Mouse (Mus musculus) ES-Bruce4 (cell line): ENCODE results near the gene Dscaml1. TPM values are rescaled to one million over a fixed set of nuclear protein-coding genes. Genes with fewer than 3 reads are reported as not detected.

Source experiments
- H3K27ac ChIP-seq: 2 replicates; pipeline ENCODE4 v1.5.1; 2012; ENCODE audit warnings: low read length, inconsistent platforms; ENCODE audit not compliant: insufficient read depth
- H3K27me3 ChIP-seq: 2 replicates; pipeline ENCODE4 v1.6.1; 2012; ENCODE audit warnings: mild to moderate bottlenecking, low read length, inconsistent platforms; ENCODE audit not compliant: control insufficient read depth, poor library complexity, insufficient read depth, severe bottlenecking
- H3K36me3 ChIP-seq: 2 replicates; pipeline ENCODE4 v1.6.1; 2012; ENCODE audit warnings: inconsistent platforms, mild to moderate bottlenecking, low read length, moderate library complexity; ENCODE audit not compliant: control insufficient read depth, poor library complexity, insufficient read depth, severe bottlenecking
- H3K4me1 ChIP-seq: one replicate; pipeline ENCODE4 v1.8.1; 2011; ENCODE audit warnings: low read length; ENCODE audit not compliant: control insufficient read depth, insufficient read depth
- H3K4me3 ChIP-seq: 2 replicates; pipeline ENCODE4 v1.5.1; 2011; ENCODE audit warnings: low read depth, mild to moderate bottlenecking, low read length
- H3K9ac ChIP-seq: 2 replicates; pipeline ENCODE4 v1.6.1; 2012; ENCODE audit warnings: low read depth, mild to moderate bottlenecking, inconsistent platforms; ENCODE audit not compliant: poor library complexity, severe bottlenecking
- H3K9me3 ChIP-seq: replicated peaks from 2 replicates; pipeline ENCODE4 v1.6.1; 2012; ENCODE audit warnings: mild to moderate bottlenecking, low read length, inconsistent platforms; ENCODE audit not compliant: control insufficient read depth, poor library complexity, insufficient read depth, severe bottlenecking
- CTCF ChIP-seq: IDR thresholded peaks from one replicate; pipeline ENCODE4 v1.8.1; 2011; ENCODE audit warnings: low read depth, low read length
- EP300 ChIP-seq: IDR thresholded peaks from 2 replicates; pipeline ENCODE4 v1.6.1; 2011; ENCODE audit warnings: low read depth, low read length; ENCODE audit not compliant: insufficient read depth
- POLR2A ChIP-seq: IDR thresholded peaks from one replicate; pipeline ENCODE4 v1.8.1; 2011; ENCODE audit warnings: low read length; ENCODE audit not compliant: insufficient read depth
- polyA plus RNA-seq: library from polyadenylated mRNA; stranded (reverse); fragments of >200 nt; gene quantifications from 2 replicates; pipeline ENCODE4 v1.2.4, GENCODE M21; 2011; ENCODE audit warnings: low read depth; ENCODE audit not compliant: missing spikeins, insufficient read depth, insufficient read length

Gene Dscaml1
- polyA plus RNA-seq, 1 experiment, result 4.0 TPM

GRCm38 (mm10) chr9:45487179-45487801 is 60.9 kb downstream of the Dscaml1 start:
- no peak for TF ChIP-seq EP300
- no peak for TF ChIP-seq CTCF
- TF ChIP-seq POLR2A, result no peak
- H3K36me3 ChIP-seq, result no peaks in the 10 kb centered on the region
- no peak overlapping the region for H3K4me3 ChIP-seq
- H3K27ac ChIP-seq, result no peak overlapping the region
- no peak overlapping the region for H3K9ac ChIP-seq
- no peaks in the 10 kb centered on the region for H3K4me1 ChIP-seq
- H3K27me3 ChIP-seq, result no peaks in the 10 kb centered on the region
- H3K9me3 ChIP-seq, result 0 out of 2 replicates have a peak, but pooled peaks cover 3% of the 10 kb centered on the region

- H3K9me3 ChIP-seq, result 0 out of 2 replicates have a peak, but pooled peaks cover 3% of the 10 kb centered on the region
- no peak overlapping the region for H3K4me3 ChIP-seq
- no peak overlapping the region for H3K9ac ChIP-seq
- no peaks in the 10 kb centered on the region for H3K4me1 ChIP-seq
- no peaks in the 10 kb centered on the region for H3K27me3 ChIP-seq
- H3K36me3 ChIP-seq, result no peaks in the 10 kb centered on the region
- no peak overlapping the region for H3K27ac ChIP-seq
- TF ChIP-seq CTCF, result no peak
- TF ChIP-seq POLR2A, result no peak
- TF ChIP-seq EP300, result no peak
Observed at GRCm38 (mm10) chr9:45490899-45491298, 64.5 kb downstream of the Dscaml1 start.

- Histone ChIP-seq H3K4me1 (peaks cover 3% of the 10 kb centered on the region), H3K27ac (no peak overlapping the region), H3K9me3 (no peaks in the 10 kb centered on the region), H3K9ac (no peak overlapping the region), H3K36me3 (no peaks in the 10 kb centered on the region), H3K27me3 (no peaks in the 10 kb centered on the region), H3K4me3 (no peak overlapping the region)
- no peak for TF ChIP-seq CTCF
- TF ChIP-seq EP300, result no peak
- no peak for TF ChIP-seq POLR2A
Observed at GRCm38 (mm10) chr9:45494889-45495288, 68.5 kb downstream of the Dscaml1 start.

GRCm38 (mm10) chr9:45496340-45496739 is 69.9 kb downstream of the Dscaml1 start:
- H3K36me3 ChIP-seq, result no peaks in the 10 kb centered on the region
- TF ChIP-seq POLR2A (no peak), EP300 (no peak), CTCF (no peak)
- H3K4me1 ChIP-seq, result peaks cover 7% of the 10 kb centered on the region
- no peaks in the 10 kb centered on the region for H3K9me3 ChIP-seq
- H3K4me3 ChIP-seq, result no peak overlapping the region
- no peak overlapping the region for H3K9ac ChIP-seq
- H3K27ac ChIP-seq, result no peak overlapping the region
- no peaks in the 10 kb centered on the region for H3K27me3 ChIP-seq

- Histone ChIP-seq H3K9me3 (no peaks in the 10 kb centered on the region), H3K9ac (no peak overlapping the region), H3K27me3 (no peaks in the 10 kb centered on the region), H3K36me3 (no peaks in the 10 kb centered on the region), H3K4me3 (no peak overlapping the region), H3K27ac (no peak overlapping the region), H3K4me1 (peaks cover 7% of the 10 kb centered on the region)
- no peak for TF ChIP-seq CTCF
- no peak for TF ChIP-seq EP300
Observed at GRCm38 (mm10) chr9:45496944-45497343, 70.5 kb downstream of the Dscaml1 start.

GRCm38 (mm10) chr9:45499267-45499666 is 72.8 kb downstream of the Dscaml1 start:
- no peaks in the 10 kb centered on the region for H3K36me3 ChIP-seq
- no peak overlapping the region for H3K9ac ChIP-seq
- H3K27ac ChIP-seq, result no peak overlapping the region
- no peaks in the 10 kb centered on the region for H3K27me3 ChIP-seq
- no peak overlapping the region for H3K4me3 ChIP-seq
- no peak for TF ChIP-seq EP300
- TF ChIP-seq POLR2A, result no peak
- no peak for TF ChIP-seq CTCF
- peaks cover 9% of the 10 kb centered on the region for H3K4me1 ChIP-seq
- no peaks in the 10 kb centered on the region for H3K9me3 ChIP-seq
